Mouse (Mus musculus) lung, adult 2 months (tissue): ENCODE measurements around the gene Olfml2b.

Source experiments
- CTCF ChIP-seq: fragments of 200-500 bp; IDR thresholded peaks from 2 replicates; pipeline ENCODE4 v1.5.1; 2011; ENCODE audit warnings: mild to moderate bottlenecking, low read length, control low read depth; ENCODE audit not compliant: insufficient read depth
- POLR2A ChIP-seq: fragments of 200-500 bp; IDR thresholded peaks from 2 replicates; pipeline ENCODE4 v1.6.1; 2011; ENCODE audit warnings: low read depth, mild to moderate bottlenecking, control low read depth, low read length, borderline replicate concordance; ENCODE audit errors: extremely low read depth

GRCm38 (mm10) chr1:170683863-170684262, 39.5 kb downstream of the Olfml2b start:
- TF ChIP-seq CTCF = no peak
- TF ChIP-seq POLR2A = no peak
